Mouse (Mus musculus): ENCODE measurements around the gene Gm7361. TPM values are rescaled to one million over a fixed set of nuclear protein-coding genes. Genes with fewer than 3 reads are reported as not detected.

Gene Gm7361
- not detected for polyA plus RNA-seq (2017; shearing (Covaris generic))

DNA sequence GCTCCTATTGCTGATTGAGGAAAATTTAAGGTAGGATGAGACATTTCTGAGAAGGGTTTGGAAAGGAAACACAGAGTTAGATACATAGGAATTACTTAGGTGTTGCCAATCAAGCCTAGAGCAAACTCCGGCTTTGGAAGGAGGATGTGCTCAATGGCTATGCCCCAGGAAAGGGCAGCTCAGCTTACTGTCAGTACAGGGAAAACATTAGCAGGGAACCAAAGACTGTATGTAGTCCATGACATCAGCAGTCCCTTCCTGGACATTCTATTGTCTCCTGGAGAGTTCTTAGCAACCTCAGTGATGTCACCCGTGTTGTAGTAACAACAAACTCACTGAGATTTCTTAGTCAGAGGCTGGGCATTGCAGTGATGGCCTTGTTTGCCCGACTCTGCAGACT is at the start of gene Gm7361:
Gene Gm7361 (plus strand): TSS at position 301 of the 400 bp plus-strand sequence.

Other genes with a start within 250 kb of the Gm7361 start
- not detected for gene Gm5862, start 234.8 kb upstream of the Gm7361 start, polyA plus RNA-seq (2017; shearing (Covaris generic))
- gene Speer4a, start 218.1 kb upstream of the Gm7361 start, polyA plus RNA-seq (2017; shearing (Covaris generic)), result not detected
- not detected for gene Gm7347, start 199.1 kb upstream of the Gm7361 start, polyA plus RNA-seq (2017; shearing (Covaris generic))
- not detected for gene Gm10471, start 168.4 kb upstream of the Gm7361 start, polyA plus RNA-seq (2017; shearing (Covaris generic))
- not detected for gene 5031410I06Rik, start 152.3 kb upstream of the Gm7361 start, polyA plus RNA-seq (2017; shearing (Covaris generic))
- gene Gm10220, start 136.3 kb upstream of the Gm7361 start, polyA plus RNA-seq (2017; shearing (Covaris generic)), result not detected

Data from activated CD4-positive, CD25-positive, alpha-beta regulatory T cell, adult 9 weeks (primary cell).